Mouse (Mus musculus) gastrocnemius, adult 18-20 months (tissue): Measurements from ENCODE around the gene Slc22a18. TPM values are rescaled to one million over a fixed set of nuclear protein-coding genes. Genes with fewer than 3 reads are reported as not detected.

Experiments used
- DNase-seq: peaks from one replicate; pipeline ENCODE4 v3.0.0; 2021; ENCODE audit warnings: low spot score
- long read RNA-seq, 2 experiments: library from polyadenylated mRNA; stranded (forward); transcript quantifications; one replicate each; pipeline ENCODE4 v2.0.0; 2021
- total RNA-seq, 2 experiments: library from RNA; stranded (reverse); gene quantifications; 2 replicates each; pipeline ENCODE4 v1.2.3; 2021

The Slc22a18 gene
- under 1 TPM; 0.17 to 0.32 TPM for total RNA-seq
- long read RNA-seq, experiment 1 = 0 reads
- long read RNA-seq, experiment 2 = 0 reads

DNA sequence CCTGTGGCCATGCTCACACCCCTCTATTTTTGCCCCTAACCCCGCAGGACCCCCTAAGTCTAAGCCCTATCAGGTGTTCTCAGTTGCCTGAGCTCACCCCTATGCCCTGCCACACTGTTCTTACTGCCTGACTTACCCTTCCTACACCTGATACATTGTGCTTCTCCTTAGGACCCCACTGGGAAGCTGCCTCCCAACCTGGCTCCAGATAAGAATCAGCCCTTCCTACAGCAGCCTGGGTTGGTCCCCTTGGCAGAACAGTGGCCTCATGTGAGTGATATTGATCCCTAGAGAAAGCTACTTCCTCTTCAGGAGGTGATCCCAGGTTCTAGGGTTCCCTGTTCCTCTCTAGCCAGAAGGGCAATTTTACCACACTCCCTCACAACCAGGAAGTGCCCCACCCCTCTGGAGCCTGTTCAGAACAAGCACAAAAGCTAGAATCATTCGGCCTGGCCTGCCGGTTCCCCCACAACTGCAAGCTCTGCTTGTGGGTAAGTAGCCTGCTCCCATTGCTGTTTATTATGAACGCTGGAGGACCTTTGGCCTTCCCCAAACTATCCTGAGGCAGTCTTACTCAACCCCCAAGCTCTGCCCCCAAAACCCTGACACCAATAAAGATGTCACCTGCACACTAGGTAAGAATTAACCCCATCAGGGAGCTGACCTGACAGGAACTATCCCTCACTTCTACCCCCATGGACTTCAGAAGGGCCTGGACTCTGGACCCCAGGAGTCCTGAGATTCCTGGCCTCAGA, at the start of gene Slc22a18:
Gene Slc22a18, plus strand, starts transcription at position 390 of the 755 bp plus-strand sequence.
- DNase-seq = peak; percentile 43

DNA sequence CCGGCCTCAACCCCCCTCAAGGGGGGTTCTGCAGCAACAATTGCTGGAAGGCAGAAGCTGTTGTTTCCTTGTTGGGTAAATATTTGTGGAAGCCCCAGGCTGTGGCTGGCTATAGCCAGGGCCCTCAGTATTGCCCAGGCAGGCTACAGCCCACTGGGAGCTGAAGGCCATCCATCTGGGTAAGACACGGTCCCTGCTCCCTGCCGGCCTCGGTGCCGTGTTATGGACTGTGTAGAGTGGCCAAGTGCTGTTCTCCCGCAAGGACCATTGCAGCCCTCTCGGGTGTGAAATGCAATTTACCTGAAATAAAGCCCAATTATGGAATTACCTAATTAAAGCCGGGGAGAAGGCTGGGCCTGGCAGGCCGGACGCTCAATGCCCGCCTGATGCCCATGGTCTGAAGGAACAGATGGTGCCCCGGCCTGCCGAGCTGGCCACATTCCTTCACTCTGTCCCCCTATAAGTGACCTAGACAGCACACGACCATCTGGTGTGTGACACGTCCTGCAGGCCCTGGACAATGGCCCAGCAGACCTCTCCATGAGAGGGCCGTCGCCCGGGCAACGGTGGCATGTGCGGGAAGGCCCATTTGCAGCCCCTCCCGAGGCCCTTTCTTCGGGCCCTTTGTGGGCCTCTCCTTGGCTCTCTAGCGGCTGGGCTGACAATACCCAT, 45.3 kb upstream of the Slc22a18 start:
- no peak for DNase-seq

DNA sequence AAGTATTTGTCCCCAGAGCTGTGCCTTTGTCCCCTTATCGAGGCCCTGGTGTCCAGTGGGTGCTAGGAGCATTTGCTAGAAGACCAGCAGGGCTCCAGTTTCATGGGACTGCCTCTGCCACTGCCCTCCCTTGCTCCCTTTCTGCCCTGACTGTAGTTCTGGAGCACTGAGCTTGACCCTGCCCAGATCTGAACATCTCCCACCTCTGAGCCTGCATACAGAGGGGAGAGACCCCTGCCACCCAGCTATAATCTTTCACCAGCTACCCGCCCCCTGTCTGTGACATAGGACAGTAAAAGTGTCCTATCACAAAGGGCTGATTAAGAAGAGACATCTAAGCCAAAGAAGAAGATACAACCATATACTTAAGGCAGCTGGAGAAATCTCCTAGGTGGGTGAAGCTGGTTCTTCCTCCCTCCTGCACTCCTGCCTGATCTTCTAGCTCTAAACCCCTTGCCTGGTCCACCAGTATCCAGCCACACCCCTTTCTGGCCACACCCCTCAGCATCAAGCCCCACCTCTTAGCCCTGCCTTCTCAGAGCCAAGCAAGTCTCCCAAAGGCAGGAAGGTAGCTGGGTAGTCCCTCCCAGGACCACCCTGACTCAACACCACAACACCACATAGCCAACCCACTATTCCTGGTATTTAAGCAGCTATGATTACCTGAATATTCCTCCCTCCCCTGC, 44.6 kb upstream of the Slc22a18 start:
- DNase-seq = no peak

DNA sequence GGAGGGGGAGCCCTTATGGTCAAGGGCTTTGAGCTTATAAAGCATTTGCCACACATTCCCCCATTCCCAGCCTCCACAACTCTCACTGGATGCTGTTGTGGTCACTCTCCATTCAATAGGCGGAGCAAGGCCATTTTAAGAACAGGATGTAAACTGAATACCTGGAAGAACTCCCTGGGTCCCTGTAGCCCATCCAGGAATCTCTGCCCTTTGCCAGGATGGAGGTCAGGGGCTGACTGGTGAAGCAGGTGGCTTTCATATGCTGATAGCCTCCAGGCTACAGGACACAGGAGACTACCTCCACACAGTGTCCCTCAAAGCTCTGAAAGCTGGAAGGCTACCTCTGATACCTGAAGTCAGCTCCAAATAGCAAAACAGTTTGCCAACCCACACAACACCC, 40.9 kb upstream of the Slc22a18 start:
- no peak for DNase-seq

DNA sequence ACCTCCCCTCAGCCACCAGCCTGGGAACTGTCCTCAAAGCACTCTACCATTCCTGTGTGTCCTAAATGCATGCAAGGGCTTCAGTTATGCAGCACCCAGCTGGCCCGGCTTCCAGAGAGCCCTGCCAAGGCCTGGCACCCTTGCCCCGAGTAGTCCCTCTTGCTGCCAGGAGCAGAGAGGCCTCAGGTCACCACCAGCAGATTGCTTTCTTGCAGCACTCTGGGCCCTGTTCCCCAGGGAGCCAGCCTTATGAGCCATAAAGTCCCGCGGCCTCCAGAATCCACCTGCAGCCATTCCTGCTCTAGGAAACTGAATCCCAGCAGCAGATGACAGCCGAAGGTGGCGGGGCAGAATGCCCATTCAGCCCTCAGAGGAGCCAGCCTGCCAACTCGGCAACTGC, 40.2 kb upstream of the Slc22a18 start:
- peak; percentile 83 for DNase-seq

DNA sequence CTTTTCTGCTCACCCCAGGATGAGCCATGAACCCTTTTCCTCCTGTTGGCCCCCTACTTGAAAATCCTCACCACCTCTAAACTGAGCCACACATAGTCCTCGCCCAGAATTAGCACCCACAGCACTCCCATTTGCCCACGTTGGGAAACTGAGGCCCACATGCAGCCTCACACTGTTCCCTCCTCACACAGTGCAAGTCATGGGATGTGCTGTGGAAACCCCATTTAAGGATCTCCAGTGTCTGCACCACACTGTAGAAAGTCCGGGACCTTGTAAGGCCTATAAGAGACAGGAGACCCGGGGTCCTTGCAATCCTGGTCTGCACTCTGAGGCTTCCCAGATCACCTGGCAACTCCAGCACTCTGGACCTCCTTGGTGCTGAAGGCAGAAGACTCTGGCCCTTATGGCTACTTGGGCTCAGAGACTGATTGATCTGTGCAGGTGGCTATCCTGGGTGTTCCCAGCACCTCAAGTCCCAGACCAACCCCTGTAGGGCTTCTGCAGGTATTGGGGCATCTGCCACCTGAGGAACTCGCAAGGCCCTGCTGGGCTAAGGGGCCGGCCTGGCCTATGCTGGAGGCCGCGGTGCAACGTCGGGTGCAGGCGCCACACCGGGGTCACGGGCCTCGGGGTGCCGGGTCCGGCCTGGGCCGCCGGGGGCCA, 36.2 kb upstream of the Slc22a18 start:
- DNase-seq = no peak

DNA sequence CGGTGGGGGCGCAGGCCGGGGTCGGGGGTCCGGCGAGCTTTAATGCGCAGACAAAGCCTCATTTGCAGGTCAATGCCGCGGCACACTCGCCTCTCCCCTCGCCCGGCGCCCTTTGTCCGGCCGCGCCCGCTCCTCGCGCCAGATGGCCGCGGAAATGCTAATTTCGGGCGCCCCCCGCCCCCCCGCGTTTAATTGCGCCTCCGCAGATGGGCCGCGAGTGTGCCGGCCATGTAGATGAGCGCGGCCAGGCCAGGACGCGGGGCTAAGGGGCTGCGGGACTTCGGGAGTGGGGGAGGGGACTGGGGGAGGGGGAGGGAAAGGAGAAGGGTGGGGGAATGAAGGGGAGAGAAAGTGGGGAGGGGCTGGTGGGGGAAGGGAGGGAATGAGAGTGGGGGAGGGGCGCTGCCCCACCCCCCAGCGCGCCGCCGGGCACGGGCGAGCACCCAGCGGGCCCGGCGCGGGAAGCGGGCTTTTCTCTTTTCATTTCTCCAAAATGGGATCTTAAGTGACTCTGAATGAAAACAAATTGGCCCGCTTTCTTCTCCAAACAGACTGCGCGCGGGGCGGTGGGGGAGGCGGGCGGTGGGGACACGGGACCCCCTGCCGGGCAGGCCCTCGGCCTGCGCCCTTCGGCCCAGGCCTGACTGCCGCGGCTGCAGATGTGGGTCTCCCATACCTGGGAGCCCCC, 35.5 kb upstream of the Slc22a18 start:
- DNase-seq = no peak

DNA sequence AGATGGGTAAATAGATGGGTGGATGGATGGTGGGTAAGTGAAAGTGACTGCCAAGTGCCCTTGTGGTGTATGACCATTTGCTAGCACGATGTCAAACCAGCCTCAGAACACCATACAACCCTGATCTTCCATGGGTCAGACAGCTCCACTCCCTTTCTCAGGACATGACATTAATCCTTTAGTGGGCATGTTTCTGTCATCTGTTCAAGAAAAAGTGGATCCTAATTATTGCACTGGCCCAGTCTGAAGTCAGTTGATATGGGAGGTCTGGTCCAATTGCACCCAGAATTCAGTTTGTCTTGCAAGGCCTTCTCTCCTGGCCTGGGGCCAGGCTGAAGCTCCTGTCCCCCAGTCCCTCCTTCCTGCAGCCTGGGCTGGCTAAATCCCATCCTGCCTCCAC, 34.6 kb upstream of the Slc22a18 start:
- no peak for DNase-seq

DNA sequence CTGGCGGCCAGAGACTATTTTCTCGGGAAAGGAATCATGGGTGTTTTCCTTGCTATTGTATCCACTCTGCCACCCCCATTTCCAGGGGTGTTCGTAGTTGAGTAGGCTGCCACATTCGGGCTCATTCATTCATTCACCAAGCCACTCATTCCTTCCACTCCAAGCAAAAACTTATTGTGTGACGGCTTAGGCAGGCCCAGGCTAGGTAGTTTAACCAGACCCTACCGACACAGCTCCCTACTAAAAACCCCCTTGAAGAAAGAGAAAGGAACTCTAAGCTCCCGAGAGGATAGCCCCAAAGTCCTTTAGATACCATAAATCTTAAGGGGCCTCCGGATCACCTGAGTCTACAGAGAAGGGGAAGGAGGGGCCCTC, 29.0 kb upstream of the Slc22a18 start:
- no peak for DNase-seq

DNA sequence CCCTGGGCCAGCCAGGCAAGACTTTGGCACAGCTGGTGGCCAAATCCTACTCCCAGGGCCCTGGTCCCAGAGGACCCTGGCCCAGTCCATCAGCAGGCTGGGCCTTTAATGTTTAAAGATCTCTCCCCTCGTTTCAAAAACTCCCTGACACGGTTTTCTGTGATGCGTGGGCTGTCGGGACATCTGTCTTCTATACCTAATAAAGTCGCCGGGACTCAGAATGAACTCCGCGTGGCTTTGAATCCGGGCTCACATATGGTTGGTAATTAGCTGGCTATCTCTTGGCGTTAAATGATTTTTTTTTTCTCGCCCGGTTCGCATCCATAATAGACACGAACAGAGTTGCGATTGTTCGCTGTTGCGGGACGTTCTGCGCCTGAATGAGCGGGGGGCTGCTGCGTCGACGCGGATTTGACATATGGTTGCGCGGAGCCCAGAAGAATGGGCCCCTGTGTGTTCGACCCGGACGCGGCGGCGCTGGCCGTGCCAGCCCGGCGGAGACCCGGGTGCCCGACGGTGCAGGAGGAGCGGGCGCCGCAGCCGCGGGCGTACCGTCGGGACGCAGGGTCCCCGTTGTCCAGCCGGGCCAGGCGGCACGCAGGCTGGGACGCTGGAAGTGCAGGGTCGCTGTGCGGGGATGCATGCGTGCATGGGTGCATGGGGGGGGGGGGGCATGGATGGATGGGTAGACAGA, 28.4 kb upstream of the Slc22a18 start:
- DNase-seq = no peak

DNA sequence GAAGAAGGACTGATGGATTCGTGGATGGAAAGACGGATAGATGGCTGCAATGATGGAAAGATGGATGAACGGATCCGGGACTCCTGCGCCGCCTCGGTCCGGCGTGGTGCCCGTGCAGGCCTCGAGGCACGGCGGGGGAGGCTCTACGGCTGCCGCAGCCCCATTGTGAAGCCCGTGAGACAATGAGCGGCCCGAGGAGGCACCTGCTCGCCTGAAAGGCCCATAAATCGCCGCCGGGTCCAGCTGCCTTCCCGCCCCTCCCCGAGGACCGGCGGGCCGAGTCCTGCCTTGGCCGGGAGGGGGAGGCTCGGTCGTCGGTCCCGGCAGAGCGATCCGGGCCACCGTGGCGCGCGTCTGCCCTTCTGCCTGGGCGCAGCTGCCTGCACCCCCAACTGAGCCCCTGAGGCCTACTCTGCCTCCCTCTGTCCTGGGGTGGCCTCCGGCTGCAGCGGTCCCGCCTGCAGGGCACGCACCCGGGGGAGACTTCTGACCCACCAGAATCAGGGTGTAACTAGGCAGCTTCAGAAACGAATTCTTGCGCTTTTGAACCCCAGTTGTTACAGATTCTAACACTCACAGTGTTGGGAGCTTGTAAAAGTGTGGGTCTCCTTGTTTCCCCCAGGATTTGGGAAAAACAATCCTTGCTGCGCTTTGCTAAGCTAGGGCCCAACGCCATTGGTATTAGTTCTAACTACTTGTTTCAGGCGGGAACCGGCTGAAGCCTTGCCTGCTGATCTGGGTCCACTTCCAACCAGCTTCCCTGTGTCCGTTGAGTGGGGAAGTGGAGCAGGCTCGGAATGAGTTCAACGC, 27.7 kb upstream of the Slc22a18 start:
- DNase-seq = peak; percentile 7

DNA sequence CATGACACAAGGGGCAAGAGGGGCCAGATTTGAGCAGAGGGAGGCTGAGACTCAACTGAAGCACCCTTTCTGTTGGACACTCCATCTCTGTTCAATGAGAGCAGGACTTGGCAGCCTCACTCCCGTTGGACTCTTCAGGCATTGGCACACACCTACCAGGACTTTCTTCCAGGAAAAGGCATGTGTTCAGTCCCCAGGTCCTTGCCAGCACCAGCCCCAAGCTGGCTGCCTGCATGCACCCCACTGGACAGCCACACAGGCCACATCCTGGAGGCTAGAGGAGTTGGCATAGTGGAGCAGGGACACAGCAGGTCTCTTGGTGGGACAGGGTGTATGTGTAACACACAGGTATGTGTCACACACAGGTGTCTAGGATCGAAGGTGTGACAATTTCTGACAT, 26.4 kb upstream of the Slc22a18 start:
- DNase-seq = peak; percentile 37

DNA sequence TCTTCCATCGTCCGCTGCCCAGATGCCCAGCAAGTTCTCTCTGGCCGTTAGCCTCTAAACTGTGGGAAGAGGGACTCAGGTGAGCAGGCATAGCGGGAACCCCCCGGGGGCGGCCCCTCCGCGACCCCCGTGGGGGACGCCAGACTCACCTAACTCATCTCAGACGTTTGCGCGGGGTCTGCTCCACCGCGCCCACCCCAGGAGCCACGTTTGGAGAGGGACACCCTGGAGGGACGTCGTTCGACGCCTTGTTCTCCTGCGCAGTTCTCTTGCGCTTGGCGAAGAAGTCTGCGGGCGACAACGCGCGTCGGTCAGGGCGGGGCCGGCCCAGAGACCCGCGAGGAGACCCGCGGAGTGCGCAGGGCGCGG, 14.6 kb upstream of the Slc22a18 start:
- DNase-seq = no peak

DNA sequence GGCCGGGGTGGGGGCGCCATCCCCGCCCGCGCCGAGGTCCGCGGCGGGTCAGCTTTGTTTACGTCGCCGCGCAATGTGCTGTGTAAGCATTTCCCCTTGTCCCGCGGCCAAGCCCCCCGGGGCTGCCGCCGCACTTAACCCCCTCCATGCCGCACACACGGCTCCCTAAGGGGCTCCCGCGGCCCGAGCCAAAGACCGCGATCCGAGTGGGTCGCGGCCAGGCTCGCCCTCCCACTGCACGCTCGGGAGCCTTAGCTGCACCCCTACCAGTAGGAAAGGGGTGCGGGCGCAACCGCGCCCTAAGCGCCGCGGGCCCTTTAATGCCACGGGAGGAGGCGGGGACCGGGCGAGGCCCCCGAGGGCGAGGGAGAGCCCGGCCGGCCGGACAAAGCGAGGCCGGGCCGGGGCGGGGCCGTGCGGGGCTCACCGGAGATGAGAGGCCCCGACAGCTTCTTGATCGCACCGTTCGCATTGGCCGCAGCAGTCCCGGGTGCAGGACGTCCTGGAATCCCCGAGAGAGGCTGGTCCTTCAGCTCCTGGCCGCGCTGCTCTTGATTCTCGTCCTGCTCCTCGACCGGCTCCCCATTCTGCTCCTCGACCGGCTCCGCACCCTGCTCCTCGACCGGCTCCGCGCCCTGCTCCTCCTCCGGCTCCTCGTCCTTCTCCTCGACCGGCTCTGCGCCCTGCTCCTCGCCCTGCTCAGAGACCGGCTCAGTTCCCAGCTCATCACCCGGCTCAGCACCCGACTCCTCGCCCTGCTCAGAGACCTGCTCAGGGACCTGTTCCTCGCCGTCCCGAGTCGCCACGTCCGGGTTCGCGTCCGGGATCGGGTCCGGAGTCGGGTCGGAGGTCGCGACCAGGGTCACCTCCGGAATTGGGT, 14.0 kb upstream of the Slc22a18 start:
- DNase-seq = peak; percentile 35

DNA sequence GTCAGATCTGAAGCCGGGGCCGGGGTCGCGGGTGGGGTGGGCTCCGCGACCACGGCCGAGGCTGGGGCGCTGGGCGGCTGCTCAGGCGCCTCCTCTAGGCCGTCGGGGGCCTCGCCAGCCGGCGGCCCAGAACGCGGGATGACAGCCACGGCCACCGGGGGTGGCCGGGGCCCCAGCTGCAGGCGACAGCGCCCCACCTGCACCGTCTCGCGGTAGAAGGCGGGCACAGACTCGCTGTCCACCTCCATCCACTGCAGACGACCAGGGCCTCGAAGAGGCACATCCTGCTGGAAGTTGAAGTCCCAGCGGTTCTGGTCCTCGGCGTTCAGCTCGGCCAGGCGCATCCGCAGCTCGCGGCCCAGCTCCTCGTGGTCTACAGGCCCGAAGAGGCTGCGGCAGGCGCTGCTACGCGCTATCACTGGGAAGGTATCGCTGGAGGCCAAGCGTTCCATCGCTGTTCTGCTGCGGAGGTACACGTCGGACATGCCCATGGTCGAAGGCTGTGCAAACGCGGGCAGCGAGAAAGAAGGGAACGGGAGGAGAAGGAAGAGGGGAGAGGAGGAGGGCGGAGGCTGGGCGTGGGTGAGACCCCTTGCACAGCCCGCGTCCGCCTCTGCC, 13.2 kb upstream of the Slc22a18 start:
- no peak for DNase-seq

DNA sequence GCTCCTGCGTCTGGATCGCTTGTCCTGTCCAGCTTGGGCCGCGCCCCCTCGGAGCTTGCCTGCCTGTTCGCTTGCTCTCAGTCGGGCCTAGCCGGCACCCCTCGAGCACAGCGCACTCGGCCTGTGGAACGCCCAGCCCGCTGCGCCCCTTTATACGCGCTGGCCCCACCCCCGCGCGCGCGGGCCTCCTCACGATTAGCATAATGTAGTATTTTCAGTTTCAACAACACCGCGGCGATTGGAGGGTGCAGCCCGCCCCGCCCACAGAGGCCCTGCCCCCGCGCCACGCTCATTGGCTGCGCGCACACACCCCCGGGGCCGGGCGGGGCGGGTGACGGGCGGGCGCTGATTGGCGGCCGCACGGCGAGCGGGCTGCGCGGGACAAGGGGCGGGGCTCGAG, 12.7 kb upstream of the Slc22a18 start, which contains the start of gene Cdkn1c:
Gene Cdkn1c, minus strand, starts transcription at position 177 of the 400 bp plus-strand sequence.
- DNase-seq = peak; percentile 89

DNA sequence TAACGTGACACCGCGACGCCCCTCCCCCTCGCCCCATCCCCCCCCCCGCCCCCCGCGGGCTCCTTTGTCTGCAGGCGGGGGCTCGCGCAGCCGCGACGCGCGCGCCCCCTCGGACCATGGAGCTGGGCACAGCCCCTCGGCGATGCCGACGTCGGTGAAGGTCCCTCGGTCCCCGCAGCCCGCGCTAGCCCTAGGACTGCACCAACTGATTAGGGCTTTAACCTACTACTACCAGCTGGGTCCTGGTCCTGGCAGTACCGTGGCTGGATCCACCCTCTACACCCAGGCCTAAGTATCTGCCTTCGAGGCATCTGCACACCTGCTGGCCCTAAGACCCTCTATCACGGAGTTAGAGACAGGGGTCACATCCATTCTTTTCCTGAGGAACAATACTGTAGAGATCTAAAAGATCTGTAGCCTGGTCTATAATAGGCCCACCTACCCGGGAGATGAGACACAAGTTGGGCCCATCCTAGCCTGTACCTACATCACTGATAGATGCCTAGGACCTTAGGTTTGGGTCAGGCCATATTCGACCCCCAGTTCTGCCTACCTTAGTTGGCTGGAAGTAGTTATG, 12.2 kb upstream of the Slc22a18 start:
- no peak for DNase-seq

DNA sequence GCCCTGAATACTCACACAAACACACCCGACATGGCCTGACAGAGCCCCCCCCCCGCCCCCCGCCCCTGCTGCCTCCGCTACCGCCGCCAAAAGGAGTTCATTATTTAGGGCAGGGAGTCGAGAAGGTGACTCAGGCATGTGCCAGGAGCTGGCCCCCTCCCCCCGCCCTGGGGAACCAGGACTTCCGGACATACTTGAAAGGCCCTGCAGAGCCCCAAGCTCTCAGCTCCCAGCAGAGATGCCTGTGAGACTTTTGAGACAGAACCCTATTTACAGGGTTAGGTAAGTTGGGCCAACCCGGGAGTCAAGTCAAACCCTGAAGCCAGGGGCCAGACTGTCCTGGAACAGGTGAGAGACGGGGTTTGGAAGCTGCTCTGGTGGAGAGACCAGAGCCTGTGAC, 11.6 kb upstream of the Slc22a18 start:
- DNase-seq = no peak
